Mouse (Mus musculus): ENCODE measurements around the gene Cacna1h.
A peak's percentile ranks its signal among the peaks of the same experiment; 100 is the strongest.

GRCm38 (mm10) chr17:25363726-25364125 lies 69.9 kb downstream of the Cacna1h start:
- TF ChIP-seq POLR2A (IDR thresholded peaks at IDR 0.05; ENCODE audit: control insufficient read depth, low read depth, low read length), result no peak
- peak; percentile 72; the same call in 1 of the 2 replicates for TF ChIP-seq CTCF (IDR thresholded peaks at IDR 0.05; ENCODE audit: control insufficient read depth, insufficient read depth, insufficient replicate concordance, low read depth, low read length)
